Mouse (Mus musculus): ENCODE results near the gene Pde11a. TPM values are rescaled to one million over a fixed set of nuclear protein-coding genes. Genes with fewer than 3 reads are reported as not detected.

The Pde11a gene
- polyA plus RNA-seq, 1 experiment from 2014 or later: 0.11 TPM

DNA sequence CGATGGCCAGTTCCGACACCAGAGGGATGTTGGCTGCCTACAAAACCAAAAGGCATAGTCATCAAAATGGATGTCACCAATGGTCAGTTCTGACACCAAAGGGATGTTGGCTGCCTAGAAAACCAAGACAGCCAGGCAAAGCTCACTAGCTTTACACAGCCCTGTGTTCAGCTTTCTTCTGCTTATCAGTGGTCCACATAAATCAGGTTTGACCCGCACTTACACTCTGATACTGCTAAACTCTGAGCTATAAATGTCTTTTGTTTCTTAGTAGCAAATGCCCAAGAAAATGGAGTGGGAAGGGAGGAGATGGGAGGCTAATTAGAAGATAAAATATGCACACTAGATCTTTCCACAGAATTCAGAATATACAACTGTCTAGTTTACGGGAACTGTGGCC, 262.5 kb downstream of the Pde11a start:
- WGBS (ENCODE audit: insufficient replicate concordance): 83% methylated on average over 4 of the region's 4 CpGs
- Histone ChIP-seq H3K9me3 (replicated peaks; ENCODE audit: control insufficient read depth, low read length) (no peaks in the 10 kb centered on the region), H3K4me3 (ENCODE audit: low read depth, low read length) (no peak overlapping the region), H3K4me2 (no peak overlapping the region), H3K36me3 (ENCODE audit: control insufficient read depth, insufficient read depth, low read length) (no peaks in the 10 kb centered on the region), H3K27ac (ENCODE audit: low read depth, low read length) (no peak overlapping the region), H3K27me3 (ENCODE audit: control insufficient read depth, insufficient read depth, low read length) (no peaks in the 10 kb centered on the region), H3K9ac (ENCODE audit: low read depth, low read length) (no peak overlapping the region), H3K4me1 (ENCODE audit: control insufficient read depth, insufficient read depth, low read length) (no peaks in the 10 kb centered on the region)
- no peak for ATAC-seq (replicated peaks; ENCODE audit: insufficient number of reproducible peaks, low FRiP score, low TSS enrichment)

DNA sequence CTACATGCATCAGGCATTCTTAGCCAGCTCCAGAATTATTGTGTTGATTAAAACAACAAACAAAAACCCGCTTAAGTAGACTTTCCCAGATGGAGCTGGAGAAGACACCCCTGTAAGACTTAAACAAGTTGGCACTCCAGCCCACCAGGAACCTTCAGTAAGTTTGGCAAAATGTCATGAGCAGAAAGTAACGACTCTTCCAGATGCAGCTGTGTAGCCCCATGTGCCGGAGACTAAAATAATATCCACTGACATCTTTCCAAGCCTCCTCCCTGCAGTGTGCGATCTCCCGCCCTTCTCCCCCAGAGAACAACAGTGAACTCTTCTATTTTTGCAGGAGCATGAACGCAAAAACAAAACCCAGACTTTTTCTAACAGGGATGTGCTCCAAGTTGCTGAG, 265.5 kb downstream of the Pde11a start:
- WGBS (ENCODE audit: insufficient replicate concordance): 60% methylated on average over 6 of the region's 6 CpGs
- H3K27me3 ChIP-seq (ENCODE audit: control insufficient read depth, insufficient read depth, low read length): no peaks in the 10 kb centered on the region

DNA sequence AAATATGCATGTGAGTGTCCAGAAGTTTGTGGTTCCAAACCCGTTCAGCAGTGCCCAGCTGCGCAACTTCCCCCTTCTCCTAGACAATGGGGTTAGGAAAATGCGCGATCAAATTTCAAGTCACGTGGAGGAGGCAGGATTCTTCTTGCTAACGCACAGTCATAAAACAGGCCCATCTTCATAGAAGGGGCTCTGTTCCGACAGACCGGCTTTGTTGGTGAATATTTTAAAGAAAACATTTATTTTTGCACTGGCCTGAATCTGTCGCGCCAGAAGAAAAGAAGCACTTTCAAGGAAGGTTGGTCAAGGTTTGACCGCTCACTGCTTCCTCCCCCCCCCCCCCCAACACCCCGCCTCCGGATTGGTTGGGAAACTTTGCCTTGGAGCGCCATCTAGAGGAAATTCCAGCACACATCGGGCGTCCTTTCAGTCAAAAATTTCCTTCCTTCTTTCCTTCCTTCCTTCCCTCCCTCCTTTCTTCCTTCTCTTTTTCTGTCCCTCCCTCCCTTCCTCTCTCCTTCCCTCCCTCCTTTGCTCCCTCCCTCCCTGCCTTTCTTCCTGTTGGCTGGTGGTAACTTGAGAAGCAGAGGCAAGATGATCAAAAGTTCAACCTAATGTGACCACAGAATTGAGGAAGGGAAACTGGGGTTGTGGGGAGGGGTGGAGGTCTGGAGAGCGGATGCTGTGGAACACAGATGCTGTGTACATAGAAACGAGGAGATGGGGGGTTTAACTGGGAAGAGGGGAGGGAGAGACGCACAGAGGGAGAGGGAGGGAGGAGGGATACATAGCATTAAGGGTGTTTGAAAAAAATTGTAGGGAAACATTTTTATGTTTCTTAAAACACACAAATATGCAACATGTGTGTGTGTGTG, 267.9 kb downstream of the Pde11a start:
- H3K9ac ChIP-seq (ENCODE audit: low read depth, low read length): peak overlapping the region; percentile 66
- peak; percentile 84; the same call in 1 of the 2 replicates for ATAC-seq (replicated peaks; ENCODE audit: insufficient number of reproducible peaks, low FRiP score, low TSS enrichment)
- WGBS (ENCODE audit: insufficient replicate concordance): 3% methylated on average over 19 of the region's 19 CpGs

More for the DNA sequence above, 265.5 kb downstream of the Pde11a start:
- Histone ChIP-seq H3K4me2 (no peak overlapping the region), H3K9me3 (replicated peaks; ENCODE audit: control insufficient read depth, low read length) (no peaks in the 10 kb centered on the region), H3K36me3 (ENCODE audit: control insufficient read depth, insufficient read depth, low read length) (no peaks in the 10 kb centered on the region), H3K4me1 (ENCODE audit: control insufficient read depth, insufficient read depth, low read length) (peaks cover 9% of the 10 kb centered on the region), H3K4me3 (ENCODE audit: low read depth, low read length) (no peak overlapping the region), H3K9ac (ENCODE audit: low read depth, low read length) (no peak overlapping the region), H3K27ac (ENCODE audit: low read depth, low read length) (no peak overlapping the region)
- ATAC-seq (replicated peaks; ENCODE audit: insufficient number of reproducible peaks, low FRiP score, low TSS enrichment): no peak

DNA sequence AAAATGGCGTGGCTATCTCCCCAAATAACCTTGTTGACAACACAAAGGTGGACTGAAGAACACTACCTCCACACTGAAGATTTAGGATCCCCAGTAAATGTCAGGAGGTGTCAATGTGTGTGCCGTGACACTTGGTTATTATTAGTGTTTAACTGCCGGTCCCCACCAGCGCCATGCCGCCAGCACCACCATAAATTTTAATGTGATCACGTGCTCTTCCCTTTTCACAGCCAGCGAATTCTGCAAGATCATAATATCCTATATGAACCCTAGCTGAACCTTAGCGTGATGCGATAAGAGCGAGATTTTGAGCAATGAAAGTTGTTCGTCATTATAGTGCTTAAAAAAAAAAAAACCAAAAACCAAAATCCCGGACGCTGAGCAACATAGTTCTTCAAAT, 269.3 kb downstream of the Pde11a start:
- H3K27me3 ChIP-seq (ENCODE audit: control insufficient read depth, insufficient read depth, low read length): no peaks in the 10 kb centered on the region
- 56% methylated on average over 13 of the region's 13 CpGs for WGBS (ENCODE audit: insufficient replicate concordance)
- H3K9me3 ChIP-seq (replicated peaks; ENCODE audit: control insufficient read depth, low read length): no peaks in the 10 kb centered on the region
- ATAC-seq (replicated peaks; ENCODE audit: insufficient number of reproducible peaks, low FRiP score, low TSS enrichment): no peak
- H3K27ac ChIP-seq (ENCODE audit: low read depth, low read length): no peak overlapping the region
- no peaks in the 10 kb centered on the region for H3K36me3 ChIP-seq (ENCODE audit: control insufficient read depth, insufficient read depth, low read length)
- peaks cover 14% of the 10 kb centered on the region for H3K4me1 ChIP-seq (ENCODE audit: control insufficient read depth, insufficient read depth, low read length)
- no peak overlapping the region for H3K9ac ChIP-seq (ENCODE audit: low read depth, low read length)
- H3K4me2 ChIP-seq: peak overlapping the region; percentile 56; the same call in 1 of the 2 replicates
- no peak overlapping the region for H3K4me3 ChIP-seq (ENCODE audit: low read depth, low read length)

More for the DNA sequence above, 267.9 kb downstream of the Pde11a start:
- peak overlapping the region; percentile 26 for H3K4me3 ChIP-seq (ENCODE audit: low read depth, low read length)
- H3K27me3 ChIP-seq (ENCODE audit: control insufficient read depth, insufficient read depth, low read length): no peaks in the 10 kb centered on the region
- peak overlapping the region; percentile 56 for H3K4me2 ChIP-seq
- H3K9me3 ChIP-seq (replicated peaks; ENCODE audit: control insufficient read depth, low read length): no peaks in the 10 kb centered on the region
- no peaks in the 10 kb centered on the region for H3K36me3 ChIP-seq (ENCODE audit: control insufficient read depth, insufficient read depth, low read length)
- peaks cover 10% of the 10 kb centered on the region for H3K4me1 ChIP-seq (ENCODE audit: control insufficient read depth, insufficient read depth, low read length)
- H3K27ac ChIP-seq (ENCODE audit: low read depth, low read length): peak overlapping the region; percentile 81

DNA sequence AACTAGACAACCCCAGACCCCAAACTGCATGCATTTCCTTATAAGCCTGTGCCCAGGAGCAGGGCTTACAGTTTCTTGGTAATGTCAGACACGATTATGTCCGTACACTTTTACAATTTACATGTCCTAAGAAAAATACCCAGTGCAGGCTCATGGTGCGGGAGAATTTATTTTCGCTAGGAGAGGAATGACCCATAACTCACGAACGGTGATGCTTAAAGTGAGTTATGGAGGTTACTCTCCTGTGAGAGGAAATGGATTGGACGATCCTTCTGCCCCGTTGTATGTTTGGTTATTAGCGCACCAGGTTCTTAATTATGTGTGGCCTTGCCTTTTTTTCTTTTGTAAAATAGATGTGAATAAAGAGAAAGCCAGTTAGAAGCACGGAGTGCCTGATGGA, 270.4 kb downstream of the Pde11a start:
- no peak for ATAC-seq (replicated peaks; ENCODE audit: insufficient number of reproducible peaks, low FRiP score, low TSS enrichment)
- H3K27me3 ChIP-seq (ENCODE audit: control insufficient read depth, insufficient read depth, low read length): no peaks in the 10 kb centered on the region
- WGBS (ENCODE audit: insufficient replicate concordance): 88% methylated on average over 10 of the region's 10 CpGs
- H3K36me3 ChIP-seq (ENCODE audit: control insufficient read depth, insufficient read depth, low read length): no peaks in the 10 kb centered on the region
- H3K4me1 ChIP-seq (ENCODE audit: control insufficient read depth, insufficient read depth, low read length): peaks cover 14% of the 10 kb centered on the region
- H3K4me3 ChIP-seq (ENCODE audit: low read depth, low read length): no peak overlapping the region
- H3K4me2 ChIP-seq: no peak overlapping the region
- H3K9me3 ChIP-seq (replicated peaks; ENCODE audit: control insufficient read depth, low read length): no peaks in the 10 kb centered on the region
- H3K9ac ChIP-seq (ENCODE audit: low read depth, low read length): no peak overlapping the region
- no peak overlapping the region for H3K27ac ChIP-seq (ENCODE audit: low read depth, low read length)

DNA sequence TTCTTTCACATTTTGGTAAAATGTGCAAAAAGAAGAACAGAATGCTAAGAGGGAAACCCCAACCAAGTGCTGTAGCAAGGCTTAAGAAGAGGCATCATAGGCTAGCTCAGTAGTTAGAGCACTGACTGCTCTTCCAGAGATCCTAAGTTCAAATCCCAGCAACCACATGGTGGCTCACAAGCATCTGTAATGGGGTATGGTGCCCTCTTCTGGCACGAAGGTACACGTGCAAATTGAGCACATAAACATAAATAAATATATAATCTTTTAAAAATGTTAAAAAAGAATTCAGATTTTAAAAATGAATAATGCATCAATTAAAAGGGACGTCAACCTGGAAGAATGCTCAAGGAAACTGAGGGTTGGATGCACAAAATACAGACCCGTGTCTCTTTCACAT, 271.4 kb downstream of the Pde11a start:
- no peak overlapping the region for H3K4me3 ChIP-seq (ENCODE audit: low read depth, low read length)
- no peaks in the 10 kb centered on the region for H3K27me3 ChIP-seq (ENCODE audit: control insufficient read depth, insufficient read depth, low read length)
- H3K36me3 ChIP-seq (ENCODE audit: control insufficient read depth, insufficient read depth, low read length): no peaks in the 10 kb centered on the region
- no peak for ATAC-seq (replicated peaks; ENCODE audit: insufficient number of reproducible peaks, low FRiP score, low TSS enrichment)
- no peak overlapping the region for H3K27ac ChIP-seq (ENCODE audit: low read depth, low read length)
- WGBS (ENCODE audit: insufficient replicate concordance): 49% methylated on average over 4 of the region's 4 CpGs
- H3K4me1 ChIP-seq (ENCODE audit: control insufficient read depth, insufficient read depth, low read length): peaks cover 14% of the 10 kb centered on the region
- no peaks in the 10 kb centered on the region for H3K9me3 ChIP-seq (replicated peaks; ENCODE audit: control insufficient read depth, low read length)
- no peak overlapping the region for H3K9ac ChIP-seq (ENCODE audit: low read depth, low read length)
- H3K4me2 ChIP-seq: no peak overlapping the region

DNA sequence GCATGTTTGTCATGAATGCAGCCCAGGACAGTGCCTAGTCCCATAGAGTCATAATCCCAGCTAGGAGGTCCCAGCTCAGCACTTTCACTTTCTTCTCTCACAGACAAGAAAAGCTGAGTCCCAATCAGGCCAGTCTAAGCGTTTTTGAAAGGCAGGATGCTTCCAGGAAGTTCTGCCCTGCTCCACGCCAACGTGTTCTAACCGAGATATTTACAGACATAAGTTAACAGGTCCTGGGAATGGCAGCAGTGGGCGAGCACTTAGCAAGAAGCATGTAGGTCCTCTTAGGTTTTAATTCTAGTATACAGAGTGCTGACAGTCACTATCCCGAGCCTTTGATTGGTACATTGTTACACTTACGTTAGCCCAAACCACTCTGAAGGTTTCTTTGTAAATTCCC, 273.3 kb downstream of the Pde11a start:
- 37% methylated on average over 7 of the region's 7 CpGs for WGBS (ENCODE audit: insufficient replicate concordance)
- H3K4me1 ChIP-seq (ENCODE audit: control insufficient read depth, insufficient read depth, low read length): peaks cover 14% of the 10 kb centered on the region
- 0 out of 2 replicates have a peak overlapping the region, but pooled peaks have one; percentile 11 for H3K4me2 ChIP-seq
- H3K9me3 ChIP-seq (replicated peaks; ENCODE audit: control insufficient read depth, low read length): no peaks in the 10 kb centered on the region
- H3K4me3 ChIP-seq (ENCODE audit: low read depth, low read length): no peak overlapping the region
- no peaks in the 10 kb centered on the region for H3K36me3 ChIP-seq (ENCODE audit: control insufficient read depth, insufficient read depth, low read length)
- ATAC-seq (replicated peaks; ENCODE audit: insufficient number of reproducible peaks, low FRiP score, low TSS enrichment): no peak
- no peak overlapping the region for H3K9ac ChIP-seq (ENCODE audit: low read depth, low read length)
- H3K27me3 ChIP-seq (ENCODE audit: control insufficient read depth, insufficient read depth, low read length): no peaks in the 10 kb centered on the region
- H3K27ac ChIP-seq (ENCODE audit: low read depth, low read length): no peak overlapping the region

DNA sequence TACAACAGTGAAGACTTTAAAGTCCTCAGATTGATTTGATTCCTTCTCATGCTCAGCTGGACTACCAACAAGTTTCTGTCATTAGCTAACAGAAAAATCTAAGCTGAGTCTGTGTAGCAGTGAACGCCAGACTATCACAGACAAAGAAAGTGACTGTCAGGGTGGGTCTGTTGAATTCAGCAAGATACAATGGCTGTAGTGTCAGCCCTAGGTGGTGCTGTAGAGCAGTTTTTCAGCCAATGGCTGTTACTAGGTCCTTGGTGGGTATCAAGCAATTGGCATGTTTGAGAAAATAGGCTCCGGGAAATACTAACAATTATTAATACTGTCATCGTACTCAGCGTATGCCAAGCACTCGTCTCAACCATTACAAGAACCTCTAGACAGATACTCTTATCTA, 274.5 kb downstream of the Pde11a start:
- no peaks in the 10 kb centered on the region for H3K36me3 ChIP-seq (ENCODE audit: control insufficient read depth, insufficient read depth, low read length)
- peaks cover 10% of the 10 kb centered on the region; the same call in 1 of the 2 replicates for H3K4me1 ChIP-seq (ENCODE audit: control insufficient read depth, insufficient read depth, low read length)
- H3K27me3 ChIP-seq (ENCODE audit: control insufficient read depth, insufficient read depth, low read length): no peaks in the 10 kb centered on the region
- H3K9ac ChIP-seq (ENCODE audit: low read depth, low read length): no peak overlapping the region
- no peaks in the 10 kb centered on the region for H3K9me3 ChIP-seq (replicated peaks; ENCODE audit: control insufficient read depth, low read length)
- no peak overlapping the region for H3K27ac ChIP-seq (ENCODE audit: low read depth, low read length)
- no peak overlapping the region for H3K4me3 ChIP-seq (ENCODE audit: low read depth, low read length)
- WGBS (ENCODE audit: insufficient replicate concordance): 73% methylated on average over 5 of the region's 5 CpGs
- no peak for ATAC-seq (replicated peaks; ENCODE audit: insufficient number of reproducible peaks, low FRiP score, low TSS enrichment)
- no peak overlapping the region for H3K4me2 ChIP-seq

DNA sequence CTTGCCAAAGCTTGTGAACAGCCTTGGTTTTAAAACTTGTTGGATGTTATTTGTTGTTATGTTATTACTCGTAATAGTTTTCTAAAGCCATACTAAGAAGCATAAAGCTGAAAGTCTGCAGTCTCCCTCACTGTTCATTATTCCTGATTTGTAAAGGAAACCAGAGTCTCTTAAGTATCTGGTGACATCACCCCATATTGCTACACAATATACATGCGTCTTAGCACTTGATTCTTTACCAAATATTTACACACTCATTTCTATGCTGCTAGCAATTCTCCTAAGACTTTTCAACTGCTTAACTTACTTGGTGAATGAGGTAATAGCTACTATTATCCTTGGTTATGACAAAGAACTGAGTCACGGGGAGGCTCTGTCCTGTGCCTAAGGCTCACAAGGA, 278.4 kb downstream of the Pde11a start:
- Histone ChIP-seq H3K9ac (ENCODE audit: low read depth, low read length) (no peak overlapping the region), H3K4me3 (ENCODE audit: low read depth, low read length) (no peak overlapping the region), H3K27ac (ENCODE audit: low read depth, low read length) (no peak overlapping the region), H3K9me3 (replicated peaks; ENCODE audit: control insufficient read depth, low read length) (no peaks in the 10 kb centered on the region), H3K4me2 (no peak overlapping the region), H3K4me1 (ENCODE audit: control insufficient read depth, insufficient read depth, low read length) (peaks cover 2% of the 10 kb centered on the region; the same call in 1 of the 2 replicates), H3K36me3 (ENCODE audit: control insufficient read depth, insufficient read depth, low read length) (no peaks in the 10 kb centered on the region), H3K27me3 (ENCODE audit: control insufficient read depth, insufficient read depth, low read length) (0 out of 2 replicates have a peak, but pooled peaks cover 2% of the 10 kb centered on the region)
- no peak for ATAC-seq (replicated peaks; ENCODE audit: insufficient number of reproducible peaks, low FRiP score, low TSS enrichment)
- WGBS (ENCODE audit: insufficient replicate concordance): 83% methylated on average over 3 of the region's 3 CpGs

Data from heart, embryonic 11.5 days (tissue).